Mouse (Mus musculus) limb, embryonic 11.5 days (tissue): ENCODE results near the gene Becn1. TPM values are rescaled to one million over a fixed set of nuclear protein-coding genes. Genes with fewer than 3 reads are reported as not detected.
"Not testable (repeated sequence)": the region's sequence is repeated elsewhere in the genome, so short reads cannot be mapped to it uniquely, and the experiment has no call there.

Experiments
- ATAC-seq: fragments of 200-750 bp; cut with Nextera tagmentation; 2 replicates; pipeline ENCODE4 v1.8.0; 2017; ENCODE audit warnings: low read depth; ENCODE audit not compliant: insufficient number of reproducible peaks, low FRiP score, low TSS enrichment
- DNase-seq: peaks from one replicate; pipeline ENCODE4 v3.0.0-alpha.2; 2015; ENCODE audit warnings: low spot score
- H3K27ac ChIP-seq: fragments of 300-500 bp; sonication (generic); replicated peaks from 2 replicates; pipeline ENCODE4 v1.5.1; 2014; ENCODE audit warnings: low read depth, mild to moderate bottlenecking, low read length
- H3K27me3 ChIP-seq: fragments of 300-500 bp; sonication (generic); 2 replicates; pipeline ENCODE4 v1.6.1; 2014; ENCODE audit warnings: mild to moderate bottlenecking, low read length, mixed read lengths; ENCODE audit not compliant: control insufficient read depth, insufficient read depth
- H3K36me3 ChIP-seq: fragments of 300-500 bp; sonication (generic); 2 replicates; pipeline ENCODE4 v1.6.1; 2014; ENCODE audit warnings: mild to moderate bottlenecking, low read length, moderate library complexity, mixed read lengths; ENCODE audit not compliant: control insufficient read depth, insufficient read depth
- H3K4me1 ChIP-seq: fragments of 300-500 bp; sonication (generic); 2 replicates; pipeline ENCODE4 v1.6.1; 2014; ENCODE audit warnings: low read length, mixed read lengths; ENCODE audit not compliant: control insufficient read depth, insufficient read depth
- H3K4me2 ChIP-seq: fragments of 300-500 bp; sonication (generic); 2 replicates; pipeline ENCODE4 v1.6.1; 2014; ENCODE audit warnings: low read depth, mild to moderate bottlenecking, moderate library complexity; ENCODE audit not compliant: severe bottlenecking
- H3K4me3 ChIP-seq: fragments of 300-500 bp; sonication (generic); 2 replicates; pipeline ENCODE4 v1.5.1; 2014; ENCODE audit warnings: low read depth, low read length
- H3K9ac ChIP-seq: fragments of 300-500 bp; sonication (generic); 2 replicates; pipeline ENCODE4 v1.6.1; 2014; ENCODE audit warnings: mild to moderate bottlenecking, low read length
- H3K9me3 ChIP-seq: fragments of 300-500 bp; sonication (generic); 2 replicates; pipeline ENCODE4 v1.6.1; 2016; ENCODE audit warnings: low read length; ENCODE audit not compliant: control insufficient read depth
- WGBS: fragments of 180-500 bp; shearing (Covaris S2); extraction: QIAGEN DNeasy Blood & Tissue Kit; methylation state at CpG from one replicate; pipeline ENCODE4 v1.1.7; 2014; 5-methylcytosine and 5-hydroxymethylcytosine counted together
- polyA plus RNA-seq: library from polyadenylated mRNA; unstranded; fragments of >200 nt; fragmentation: Nextera tagmentation; extraction: Ambion mirVana; gene quantifications from 2 replicates; pipeline ENCODE4 v1.2.1, GENCODE M21; 2014

The Becn1 gene
- polyA plus RNA-seq, 1 experiment from 2014 or later: 139 TPM

DNA sequence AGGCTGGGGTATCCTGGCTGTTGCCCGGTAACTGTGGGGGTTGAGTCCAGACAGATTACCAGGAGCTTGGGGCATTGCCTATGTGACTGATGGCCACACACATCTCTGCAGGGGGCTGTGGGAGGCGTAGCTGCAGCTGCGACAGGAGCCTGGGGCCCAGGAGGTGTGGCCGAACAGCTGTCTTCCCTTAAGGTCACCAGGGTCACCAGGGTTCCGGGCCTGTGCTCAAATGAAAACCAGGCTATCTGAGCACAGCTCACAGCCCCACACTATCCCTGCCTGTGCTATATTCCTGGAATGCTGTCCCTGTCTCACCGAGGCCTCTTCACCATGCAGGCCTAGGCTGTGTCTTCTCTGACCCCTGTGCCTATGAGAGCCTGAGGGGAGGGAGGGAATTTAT lies 32.4 kb upstream of the Becn1 start:
- ATAC-seq: no peak
- no peak overlapping the region for H3K4me3 ChIP-seq
- no peak overlapping the region for H3K9ac ChIP-seq

DNA sequence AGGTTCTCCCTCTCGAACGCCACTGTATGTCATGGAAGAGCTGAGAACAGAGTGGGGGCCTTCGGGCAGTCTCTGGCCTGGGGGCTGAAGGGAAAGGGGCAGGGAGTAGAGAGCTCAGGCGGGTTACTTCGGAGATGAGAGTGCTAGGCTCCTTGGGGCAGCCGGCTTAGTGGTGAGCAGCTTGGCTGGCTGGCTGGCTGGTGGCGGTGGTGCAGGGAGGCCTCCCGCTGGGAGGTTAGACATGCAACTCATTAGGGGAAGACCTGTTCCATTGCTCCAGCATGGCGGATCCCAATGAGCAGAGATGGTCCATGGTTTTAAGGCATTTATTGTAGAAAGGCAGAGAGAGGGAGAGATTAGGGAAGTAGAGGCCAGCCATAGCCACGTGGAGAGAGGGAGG lies 31.9 kb upstream of the Becn1 start:
- H3K4me1 ChIP-seq: peaks cover 11% of the 10 kb centered on the region; the same call in 1 of the 2 replicates
- H3K4me3 ChIP-seq: no peak overlapping the region
- H3K27me3 ChIP-seq: no peaks in the 10 kb centered on the region
- H3K27ac ChIP-seq: 0 out of 2 replicates have a peak overlapping the region, but pooled peaks have one; percentile 30
- WGBS: 18% methylated on average over 10 of the region's 10 CpGs
- no peaks in the 10 kb centered on the region for H3K36me3 ChIP-seq
- no peak overlapping the region for H3K9ac ChIP-seq
- no peak overlapping the region for H3K4me2 ChIP-seq
- DNase-seq: peak; percentile 40
- no peak for ATAC-seq
- H3K9me3 ChIP-seq: no peaks in the 10 kb centered on the region

More for the DNA sequence above, 32.4 kb upstream of the Becn1 start:
- DNase-seq: peak; percentile 64
- Histone ChIP-seq H3K4me2 (no peak overlapping the region; the same call in 1 of the 2 replicates), H3K9me3 (no peaks in the 10 kb centered on the region), H3K27me3 (no peaks in the 10 kb centered on the region), H3K4me1 (peaks cover 11% of the 10 kb centered on the region; the same call in 1 of the 2 replicates), H3K27ac (no peak overlapping the region), H3K36me3 (no peaks in the 10 kb centered on the region)
- WGBS: 4% methylated on average over 6 of the region's 6 CpGs

DNA sequence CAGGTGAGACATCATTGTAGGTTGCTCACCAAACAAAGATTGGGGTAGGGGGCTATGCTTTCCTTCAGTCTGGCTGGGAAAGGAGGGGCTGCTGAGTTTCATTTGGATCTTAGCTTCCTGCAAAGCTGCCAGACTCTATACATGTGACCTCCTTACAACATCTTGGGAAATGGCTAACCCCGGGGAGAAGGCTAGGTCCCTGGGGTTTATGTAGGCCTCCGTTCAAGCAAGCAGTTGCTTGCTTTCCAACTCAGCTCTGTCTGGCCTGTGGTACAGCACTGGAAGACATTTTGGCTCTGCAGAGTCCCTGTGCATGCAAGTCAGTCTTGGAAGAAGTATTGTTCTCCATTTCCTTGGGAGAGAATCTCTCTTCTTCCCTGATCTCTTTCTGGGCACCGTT lies 30.5 kb upstream of the Becn1 start:
- Histone ChIP-seq H3K4me1 (peaks cover 9% of the 10 kb centered on the region; the same call in 1 of the 2 replicates), H3K4me2 (no peak overlapping the region), H3K27ac (no peak overlapping the region), H3K36me3 (no peaks in the 10 kb centered on the region), H3K4me3 (no peak overlapping the region), H3K27me3 (no peaks in the 10 kb centered on the region), H3K9me3 (no peaks in the 10 kb centered on the region), H3K9ac (no peak overlapping the region)
- no peak for ATAC-seq
- DNase-seq: no peak
- WGBS: 84% methylated on average over 3 of the region's 3 CpGs

DNA sequence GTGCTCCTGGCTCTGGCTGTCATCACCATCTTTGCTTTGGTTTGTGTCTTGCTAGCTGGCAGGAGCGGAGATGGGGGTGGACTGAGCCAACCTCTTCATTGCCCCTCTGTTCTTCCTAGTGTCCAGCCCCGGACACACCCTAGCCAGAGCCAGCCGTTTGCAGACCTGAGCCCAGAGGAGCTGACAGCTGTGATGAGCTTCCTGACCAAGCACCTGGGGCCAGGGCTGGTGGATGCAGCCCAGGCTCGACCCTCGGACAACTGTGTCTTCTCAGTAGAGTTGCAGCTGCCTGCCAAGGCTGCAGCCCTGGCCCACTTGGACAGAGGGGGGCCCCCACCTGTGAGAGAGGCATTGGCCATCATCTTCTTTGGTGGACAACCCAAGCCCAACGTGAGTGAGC lies 28.9 kb upstream of the Becn1 start:
- H3K4me3 ChIP-seq, H3K4me1 ChIP-seq, H3K9ac ChIP-seq, H3K36me3 ChIP-seq, DNase-seq, H3K4me2 ChIP-seq, H3K9me3 ChIP-seq, H3K27ac ChIP-seq, H3K27me3 ChIP-seq, ATAC-seq: not testable (repeated sequence)
- WGBS: 78% methylated on average over 6 of the region's 6 CpGs

DNA sequence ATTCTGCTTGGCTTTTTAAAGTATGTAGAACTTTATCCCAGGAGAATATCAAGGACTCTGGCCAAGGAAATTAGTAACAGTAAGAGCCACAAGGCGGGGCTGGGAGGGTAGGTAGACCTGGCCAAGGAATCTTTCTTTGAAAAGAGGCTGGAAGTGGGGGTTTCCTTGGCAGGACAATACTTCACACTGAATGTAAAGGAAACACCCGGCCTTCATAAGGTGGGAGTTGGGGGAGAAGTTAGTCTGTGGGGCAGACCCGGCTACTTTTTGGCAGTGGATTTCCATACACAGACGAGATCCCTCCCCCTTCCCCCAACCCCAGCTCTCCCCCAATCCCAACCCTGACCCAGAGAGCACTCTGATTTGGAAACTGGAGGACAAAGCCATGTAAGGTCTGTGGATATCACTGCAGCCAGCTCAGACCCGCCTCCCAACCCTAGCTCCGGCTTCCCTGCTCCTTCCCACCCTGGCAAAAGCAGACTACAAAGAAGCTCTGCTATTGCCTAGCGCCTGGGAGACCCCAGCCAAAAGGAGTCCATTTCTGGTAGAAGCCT lies 28.4 kb upstream of the Becn1 start, which contains the start of gene Aoc3:
TSS of gene Aoc3 (plus strand) at position 235 of the 554 bp plus-strand sequence.
- H3K27ac ChIP-seq: no peak within 1 kb of the TSS
- ATAC-seq: no peak
- no peaks in the 10 kb centered on the region for H3K27me3 ChIP-seq
- H3K36me3 ChIP-seq: peaks cover 6% of the 10 kb centered on the region
- no peak within 1 kb of the TSS for H3K4me3 ChIP-seq
- DNase-seq: no peak
- H3K4me1 ChIP-seq: peaks cover 8% of the 10 kb centered on the region; the same call in 1 of the 2 replicates
- 75% methylated on average over 7 of the region's 7 CpGs for WGBS
- H3K9ac ChIP-seq: no peak within 1 kb of the TSS
- no peak within 1 kb of the TSS for H3K4me2 ChIP-seq
- no peaks in the 10 kb centered on the region for H3K9me3 ChIP-seq

DNA sequence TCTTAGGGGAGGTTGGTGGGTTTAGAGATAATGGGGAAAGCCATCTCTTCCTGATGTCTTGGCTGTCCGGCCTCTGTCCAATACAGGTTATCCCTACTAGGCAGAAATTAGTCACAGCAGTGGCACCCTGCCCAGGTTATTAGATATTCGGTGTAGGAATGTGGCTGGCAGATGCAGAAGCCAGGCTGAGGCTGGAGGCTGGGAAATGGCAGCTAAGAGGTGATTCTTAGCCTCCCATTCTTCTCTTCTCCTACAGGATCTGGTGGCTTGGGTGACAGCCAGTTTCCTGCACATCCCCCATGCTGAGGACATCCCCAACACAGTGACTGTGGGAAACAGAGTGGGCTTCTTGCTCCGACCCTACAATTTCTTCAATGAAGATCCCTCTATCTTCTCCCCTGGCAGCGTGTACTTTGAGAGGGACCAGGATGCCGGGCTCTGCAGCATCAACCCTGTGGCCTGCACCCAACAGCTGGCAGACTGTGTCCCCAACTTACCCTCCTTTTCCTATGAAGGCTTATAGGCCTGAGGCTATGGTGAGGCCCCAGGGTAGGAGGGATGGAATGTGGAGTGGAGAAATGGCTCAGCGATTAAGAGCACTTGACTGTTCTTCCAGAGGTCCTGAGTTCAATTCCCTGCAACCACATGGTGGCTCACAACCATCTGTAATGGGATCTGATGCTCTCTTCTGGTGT lies 27.0 kb upstream of the Becn1 start:
- Histone ChIP-seq H3K4me2 (no peak overlapping the region), H3K27ac (no peak overlapping the region), H3K27me3 (no peaks in the 10 kb centered on the region), H3K4me3 (no peak overlapping the region), H3K4me1 (peaks cover 4% of the 10 kb centered on the region; the same call in 1 of the 2 replicates), H3K9ac (no peak overlapping the region), H3K9me3 (no peaks in the 10 kb centered on the region), H3K36me3 (peaks cover 8% of the 10 kb centered on the region)
- ATAC-seq: no peak
- WGBS: 85% methylated on average over 6 of the region's 6 CpGs
- no peak for DNase-seq

DNA sequence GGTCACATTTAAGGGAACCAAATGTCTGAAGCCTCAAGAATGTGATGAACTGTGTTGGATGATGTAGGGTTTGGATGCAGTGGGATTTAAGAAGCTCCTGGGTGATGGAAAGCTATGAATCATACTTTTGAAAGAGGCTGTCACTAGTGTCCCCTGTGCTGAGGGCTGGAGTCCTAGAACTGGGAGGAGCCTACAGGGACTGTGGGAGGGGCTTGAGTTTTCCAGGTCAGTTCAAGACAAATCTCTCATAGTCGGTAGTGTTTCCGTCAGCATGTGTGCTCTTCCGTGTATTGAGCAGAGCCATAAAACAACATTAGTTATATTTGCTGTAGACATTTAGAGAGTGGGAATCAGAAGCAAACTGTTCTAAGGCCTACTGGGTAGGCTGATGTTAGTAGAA lies 25.2 kb upstream of the Becn1 start:
- WGBS: 47% methylated on average over 3 of the region's 3 CpGs
- no peak for DNase-seq

DNA sequence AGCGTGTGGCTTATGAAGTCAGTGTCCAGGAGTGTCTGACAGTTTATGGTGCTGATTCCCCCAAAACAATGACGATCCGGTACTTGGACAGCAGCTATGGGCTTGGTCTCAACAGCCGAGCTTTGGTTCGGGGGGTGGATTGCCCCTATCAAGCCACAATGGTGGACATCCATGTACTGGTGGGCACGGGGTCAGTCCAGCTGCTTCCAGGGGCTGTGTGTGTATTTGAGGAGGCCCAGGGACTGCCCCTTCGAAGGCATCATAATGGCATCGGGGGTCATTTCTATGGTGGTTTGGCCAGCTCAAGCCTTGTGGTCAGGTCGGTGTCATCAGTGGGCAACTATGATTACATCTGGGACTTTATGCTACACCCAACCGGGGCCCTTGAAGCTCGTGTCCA lies 24.1 kb upstream of the Becn1 start:
- Histone ChIP-seq H3K27me3 (no peaks in the 10 kb centered on the region), H3K4me3 (no peak overlapping the region), H3K9me3 (no peaks in the 10 kb centered on the region), H3K9ac (no peak overlapping the region), H3K4me2 (no peak overlapping the region), H3K4me1 (no peaks in the 10 kb centered on the region), H3K27ac (no peak overlapping the region), H3K36me3 (peaks cover 21% of the 10 kb centered on the region)
- ATAC-seq: no peak
- no peak for DNase-seq
- 85% methylated on average over 11 of the region's 11 CpGs for whole genome bisulfite sequencing

More for the DNA sequence above, 25.2 kb upstream of the Becn1 start:
- Histone ChIP-seq H3K4me2 (no peak overlapping the region), H3K36me3 (peaks cover 14% of the 10 kb centered on the region), H3K9ac (no peak overlapping the region), H3K4me3 (no peak overlapping the region), H3K27me3 (no peaks in the 10 kb centered on the region), H3K4me1 (no peaks in the 10 kb centered on the region), H3K27ac (no peak overlapping the region), H3K9me3 (no peaks in the 10 kb centered on the region)
- no peak for ATAC-seq
